Mouse (Mus musculus) layer of hippocampus, adult 9-11 months (tissue): ENCODE results near the gene Mpi.

Experiments used
- DNase-seq: peaks from one replicate; pipeline ENCODE4 v3.0.0; 2022

Gene Mpi

GRCm38 (mm10) chr9:57552139-57552887, at the start of gene Mpi:
Gene Mpi (minus strand): TSS chr9:57552763.
- DNase-seq = peak; percentile 69

- no peak for DNase-seq
These were observed 49.5 kb upstream of the Mpi start for GRCm38 (mm10) chr9:57602098-57602497.

- peak; percentile 84 for DNase-seq
These were observed 48.8 kb upstream of the Mpi start for GRCm38 (mm10) chr9:57601353-57601706.

- no peak for DNase-seq
These were observed 48.2 kb upstream of the Mpi start for GRCm38 (mm10) chr9:57600620-57601352.

GRCm38 (mm10) chr9:57598851-57599563, 46.4 kb upstream of the Mpi start:
- no peak for DNase-seq

- no peak for DNase-seq
These were observed 45.4 kb upstream of the Mpi start for GRCm38 (mm10) chr9:57597929-57598382.

- DNase-seq = no peak
These were observed 44.7 kb upstream of the Mpi start for GRCm38 (mm10) chr9:57597265-57597664.

GRCm38 (mm10) chr9:57594174-57594509, 41.6 kb upstream of the Mpi start:
- DNase-seq = no peak

- DNase-seq = no peak
These were observed 41.1 kb upstream of the Mpi start for GRCm38 (mm10) chr9:57593454-57594173.

- DNase-seq = no peak
These were observed 38.2 kb upstream of the Mpi start for GRCm38 (mm10) chr9:57590726-57591125.

GRCm38 (mm10) chr9:57589224-57590126, 36.9 kb upstream of the Mpi start, which contains the start of gene Ulk3:
Gene Ulk3 (plus strand): TSS chr9:57589452.
- DNase-seq = peak; percentile 71

GRCm38 (mm10) chr9:57584991-57585390, 32.4 kb upstream of the Mpi start:
- DNase-seq = no peak

- DNase-seq = no peak
These were observed 24.7 kb upstream of the Mpi start for GRCm38 (mm10) chr9:57577144-57577849.

GRCm38 (mm10) chr9:57575577-57575976, 23.0 kb upstream of the Mpi start:
- no peak for DNase-seq

GRCm38 (mm10) chr9:57574397-57574796, 21.8 kb upstream of the Mpi start:
- DNase-seq = no peak

- no peak for DNase-seq
These were observed 15.9 kb upstream of the Mpi start for GRCm38 (mm10) chr9:57568500-57568899.

GRCm38 (mm10) chr9:57566846-57567245, 14.3 kb upstream of the Mpi start:
- DNase-seq = no peak

- peak; percentile 82 for DNase-seq
These were observed 13.2 kb upstream of the Mpi start for GRCm38 (mm10) chr9:57565741-57566221.

- no peak for DNase-seq
These were observed 12.0 kb upstream of the Mpi start for GRCm38 (mm10) chr9:57564609-57565008.

GRCm38 (mm10) chr9:57562896-57563372, 10.4 kb upstream of the Mpi start:
- no peak for DNase-seq

GRCm38 (mm10) chr9:57561711-57562099, 9.1 kb upstream of the Mpi start:
- no peak for DNase-seq
